Mouse (Mus musculus) erythroblast, embryonic 14.5 days (primary cell): Measurements from ENCODE around the gene Pawr.

Experiments
- GATA1 ChIP-seq: IDR thresholded peaks from 2 replicates; pipeline ENCODE4 v1.6.1; 2012; ENCODE audit warnings: low read length, inconsistent platforms, mixed read lengths
- TAL1 ChIP-seq: IDR thresholded peaks from 3 replicates; pipeline ENCODE4 v1.6.1; 2012; ENCODE audit warnings: low read length, inconsistent platforms, mixed read lengths

DNA sequence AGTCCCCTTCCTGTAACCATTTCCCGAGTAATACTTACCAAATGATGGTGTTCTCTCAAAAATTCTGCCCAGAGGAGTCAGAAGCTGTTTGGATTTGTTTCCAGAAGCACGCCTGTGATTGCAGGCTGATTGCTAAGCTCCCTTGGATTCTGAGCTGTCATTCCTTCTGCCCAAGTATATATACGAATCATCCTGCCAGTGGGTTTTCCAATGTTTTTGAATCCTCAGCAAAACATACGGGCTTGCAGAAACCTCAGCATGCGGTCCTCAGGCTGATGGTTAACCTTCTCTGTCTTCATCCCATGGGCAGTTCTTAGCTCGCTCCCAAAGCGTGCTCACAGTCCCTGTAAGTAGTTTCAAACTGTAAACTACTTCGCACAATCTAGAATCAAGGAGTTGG, 43.9 kb downstream of the Pawr start:
- TF ChIP-seq GATA1, result no peak
- TF ChIP-seq TAL1, result no peak
